Mouse (Mus musculus) bone marrow macrophage, adult 2 months (primary cell): ENCODE results near the gene Slc4a4.

ENCODE experiments used
- CTCF ChIP-seq: IDR thresholded peaks from 2 replicates; pipeline ENCODE4 v1.5.1; 2012; ENCODE audit warnings: low read depth, mild to moderate bottlenecking, low read length, moderate library complexity
- POLR2A ChIP-seq: IDR thresholded peaks from 2 replicates; pipeline ENCODE4 v1.6.1; 2012; ENCODE audit warnings: mild to moderate bottlenecking, low read depth, low read length, borderline replicate concordance

GRCm38 (mm10) chr5:88968923-88969639 is 82.5 kb downstream of the Slc4a4 start:
- TF ChIP-seq CTCF (no peak), POLR2A (no peak)
